Mouse (Mus musculus) limb, embryonic 13.5 days (tissue): Measurements from ENCODE around the gene Mfap1a. TPM values are rescaled to one million over a fixed set of nuclear protein-coding genes. Genes with fewer than 3 reads are reported as not detected.
"Not testable (repeated sequence)": the region's sequence is repeated elsewhere in the genome, so short reads cannot be mapped to it uniquely, and the experiment has no call there.

ENCODE experiments used
- ATAC-seq: fragments of 200-750 bp; cut with Nextera tagmentation; 2 replicates; pipeline ENCODE4 v1.8.0; 2017; ENCODE audit warnings: low read depth, moderate number of reproducible peaks, moderate TSS enrichment; ENCODE audit not compliant: low FRiP score
- H3K27ac ChIP-seq: fragments of 300-500 bp; sonication (generic); 2 replicates; pipeline ENCODE4 v1.5.1; 2015; ENCODE audit warnings: inconsistent platforms, mild to moderate bottlenecking, moderate library complexity
- H3K27me3 ChIP-seq: fragments of 300-500 bp; sonication (generic); 2 replicates; pipeline ENCODE4 v1.6.1; 2015; ENCODE audit warnings: mild to moderate bottlenecking, inconsistent platforms
- H3K36me3 ChIP-seq: fragments of 300-500 bp; sonication (generic); 2 replicates; pipeline ENCODE4 v1.6.1; 2015; ENCODE audit warnings: inconsistent platforms, mild to moderate bottlenecking, moderate library complexity
- H3K4me1 ChIP-seq: fragments of 300-500 bp; sonication (generic); 2 replicates; pipeline ENCODE4 v1.6.1; 2015; ENCODE audit warnings: inconsistent platforms
- H3K4me2 ChIP-seq: fragments of 300-500 bp; sonication (generic); replicated peaks from 2 replicates; pipeline ENCODE4 v1.6.1; 2015; ENCODE audit warnings: inconsistent platforms, mild to moderate bottlenecking, moderate library complexity
- H3K4me3 ChIP-seq: fragments of 300-500 bp; sonication (generic); 2 replicates; pipeline ENCODE4 v1.5.1; 2015; ENCODE audit warnings: moderate library complexity, mild to moderate bottlenecking, inconsistent platforms
- H3K9ac ChIP-seq: fragments of 300-500 bp; sonication (generic); 2 replicates; pipeline ENCODE4 v1.6.1; 2015; ENCODE audit warnings: mild to moderate bottlenecking, inconsistent platforms
- H3K9me3 ChIP-seq: fragments of 300-500 bp; sonication (generic); 2 replicates; pipeline ENCODE4 v1.6.1; 2016; ENCODE audit warnings: inconsistent platforms
- WGBS: fragments of 180-500 bp; shearing (Covaris S2); methylation state at CpG from one replicate; pipeline ENCODE4 v1.1.7; 2015; 5-methylcytosine and 5-hydroxymethylcytosine counted together
- polyA plus RNA-seq: library from polyadenylated mRNA; unstranded; fragments of >200 nt; fragmentation: Nextera tagmentation; extraction: Ambion mirVana; gene quantifications from 2 replicates; pipeline ENCODE4 v1.2.1, GENCODE M21; 2015

The Mfap1a gene
- polyA plus RNA-seq, 1 experiment from 2014 or later: 36.1 TPM

GRCm38 (mm10) chr2:121473301-121474179 is 32.9 kb downstream of the Mfap1a start, which contains the start of gene Mfap1b:
Gene Mfap1b (minus strand): TSS chr2:121474067.
- H3K27me3 ChIP-seq, H3K4me1 ChIP-seq, H3K9me3 ChIP-seq, H3K36me3 ChIP-seq, H3K27ac ChIP-seq: not testable (repeated sequence)
- ATAC-seq: peak; percentile 94
- peak within 1 kb of the TSS; percentile 63 for H3K4me3 ChIP-seq
- 6% methylated on average over 41 of the region's 41 CpGs for WGBS
- H3K4me2 ChIP-seq: peak within 1 kb of the TSS; percentile 73
- peak within 1 kb of the TSS; percentile 71 for H3K9ac ChIP-seq

DNA sequence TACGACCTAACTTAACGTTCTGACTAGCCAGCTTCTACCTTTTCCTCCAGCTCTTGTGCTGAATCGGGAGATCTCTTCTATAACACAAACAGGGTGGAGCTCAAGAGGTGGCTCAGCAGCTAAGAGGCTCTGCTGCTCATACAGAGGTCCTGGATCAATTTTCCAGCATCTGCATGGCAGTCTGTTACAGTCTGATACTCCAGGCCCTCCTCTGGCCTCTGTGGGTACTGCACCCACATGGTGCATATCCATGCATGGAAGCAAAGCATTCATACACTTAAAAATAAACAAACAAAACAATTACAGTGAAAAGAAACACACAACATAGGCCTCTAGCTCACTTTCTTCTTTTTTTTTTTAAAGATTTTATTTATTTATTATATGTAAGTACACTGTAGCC is 33.7 kb downstream of the Mfap1a start:
- H3K27ac ChIP-seq, H3K4me1 ChIP-seq, H3K9me3 ChIP-seq, H3K9ac ChIP-seq, ATAC-seq, H3K27me3 ChIP-seq: not testable (repeated sequence)
- H3K4me2 ChIP-seq: peak overlapping the region; percentile 73
- 96% methylated on average over 3 of the region's 3 CpGs for WGBS
- peak overlapping the region; percentile 63 for H3K4me3 ChIP-seq
- H3K36me3 ChIP-seq: peaks cover 11% of the 10 kb centered on the region; the same call in 1 of the 2 replicates

GRCm38 (mm10) chr2:121468982-121469381 is 37.5 kb downstream of the Mfap1a start:
- 72% methylated on average over 2 of the region's 6 CpGs for WGBS
- H3K27ac ChIP-seq, H3K9me3 ChIP-seq, H3K4me2 ChIP-seq, H3K27me3 ChIP-seq, H3K9ac ChIP-seq, ATAC-seq, H3K4me3 ChIP-seq, H3K4me1 ChIP-seq: not testable (repeated sequence)
- H3K36me3 ChIP-seq: peaks cover 11% of the 10 kb centered on the region; the same call in 1 of the 2 replicates

DNA sequence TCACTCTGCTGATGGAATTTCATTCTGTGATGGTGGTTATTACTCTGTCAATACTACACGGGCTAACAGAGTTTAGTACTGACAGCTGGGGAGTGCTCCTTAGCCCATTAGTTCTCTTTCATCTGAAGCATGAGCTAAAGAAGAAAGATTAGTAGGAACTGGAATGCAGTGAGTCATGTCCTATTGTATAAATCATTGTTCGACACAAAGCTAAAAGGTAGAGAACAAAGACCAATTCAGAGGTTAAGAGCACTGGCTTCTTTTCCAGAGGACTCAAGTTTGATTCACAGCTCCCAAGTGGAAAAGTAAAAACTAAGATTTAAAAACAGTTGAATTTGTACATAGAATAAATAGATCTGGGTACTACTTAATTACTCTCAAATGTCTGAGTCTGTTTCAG is 46.4 kb downstream of the Mfap1a start:
- no peak overlapping the region for H3K27ac ChIP-seq
- no peak for ATAC-seq
- peaks cover 11% of the 10 kb centered on the region for H3K4me1 ChIP-seq
- no peaks in the 10 kb centered on the region for H3K27me3 ChIP-seq
- H3K9me3 ChIP-seq: no peaks in the 10 kb centered on the region
- H3K4me3 ChIP-seq: no peak overlapping the region
- H3K9ac ChIP-seq: no peak overlapping the region
- H3K4me2 ChIP-seq: no peak overlapping the region
- WGBS: 76% methylated on average over 2 of the region's 2 CpGs
- peaks cover 30% of the 10 kb centered on the region for H3K36me3 ChIP-seq

- H3K4me3 ChIP-seq: peak within 1 kb of the TSS; percentile 76
- no peaks in the 10 kb centered on the region for H3K9me3 ChIP-seq
- H3K4me2 ChIP-seq: peak within 1 kb of the TSS; percentile 75
- H3K36me3 ChIP-seq: peaks cover 51% of the 10 kb centered on the region
- peak within 1 kb of the TSS; percentile 75; the same call in 1 of the 2 replicates for H3K27ac ChIP-seq
- peak; percentile 87 for ATAC-seq
- H3K27me3 ChIP-seq: no peaks in the 10 kb centered on the region
- H3K4me1 ChIP-seq: peaks cover 17% of the 10 kb centered on the region
- H3K9ac ChIP-seq: peak within 1 kb of the TSS; percentile 81
- 4% methylated on average over 41 of the region's 41 CpGs for WGBS
Measured at GRCm38 (mm10) chr2:121456692-121457642, 49.5 kb downstream of the Mfap1a start, which contains the start of gene Serinc4. Gene Serinc4 (minus strand): TSS chr2:121456781.

- no peak for ATAC-seq
- H3K9me3 ChIP-seq: no peaks in the 10 kb centered on the region
- H3K4me1 ChIP-seq: peaks cover 26% of the 10 kb centered on the region
- no peak overlapping the region for H3K4me3 ChIP-seq
- no peak overlapping the region for H3K27ac ChIP-seq
- peaks cover 51% of the 10 kb centered on the region for H3K36me3 ChIP-seq
- 71% methylated on average over 5 of the region's 5 CpGs for WGBS
- no peak overlapping the region for H3K4me2 ChIP-seq
- H3K9ac ChIP-seq: no peak overlapping the region
- no peaks in the 10 kb centered on the region for H3K27me3 ChIP-seq
Measured at GRCm38 (mm10) chr2:121455534-121455933, 50.9 kb downstream of the Mfap1a start.

DNA sequence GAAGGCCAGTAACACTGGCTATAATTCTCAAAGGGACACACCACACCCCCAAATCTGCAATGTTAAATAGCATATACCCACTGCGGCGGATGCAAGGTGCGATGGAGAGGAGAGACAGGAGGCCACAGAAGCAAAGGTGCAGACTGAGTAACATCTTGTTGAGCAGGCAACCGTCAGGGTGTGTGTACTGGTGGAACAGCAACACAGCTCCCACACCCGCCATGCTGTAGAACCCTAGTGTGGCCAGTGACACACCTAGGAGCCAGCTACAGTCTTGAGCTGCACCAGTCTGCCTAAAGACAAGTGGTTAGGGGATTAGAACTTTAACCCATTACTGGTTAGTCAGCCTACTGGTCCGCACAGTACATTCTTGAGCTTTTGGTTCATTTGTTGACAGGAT is 52.5 kb downstream of the Mfap1a start:
- Histone ChIP-seq H3K4me2 (no peak overlapping the region), H3K9ac (no peak overlapping the region), H3K4me3 (no peak overlapping the region), H3K9me3 (no peaks in the 10 kb centered on the region), H3K27ac (no peak overlapping the region), H3K27me3 (no peaks in the 10 kb centered on the region), H3K4me1 (peaks cover 29% of the 10 kb centered on the region), H3K36me3 (peaks cover 36% of the 10 kb centered on the region)
- WGBS: 85% methylated on average over 6 of the region's 6 CpGs
- ATAC-seq: no peak

DNA sequence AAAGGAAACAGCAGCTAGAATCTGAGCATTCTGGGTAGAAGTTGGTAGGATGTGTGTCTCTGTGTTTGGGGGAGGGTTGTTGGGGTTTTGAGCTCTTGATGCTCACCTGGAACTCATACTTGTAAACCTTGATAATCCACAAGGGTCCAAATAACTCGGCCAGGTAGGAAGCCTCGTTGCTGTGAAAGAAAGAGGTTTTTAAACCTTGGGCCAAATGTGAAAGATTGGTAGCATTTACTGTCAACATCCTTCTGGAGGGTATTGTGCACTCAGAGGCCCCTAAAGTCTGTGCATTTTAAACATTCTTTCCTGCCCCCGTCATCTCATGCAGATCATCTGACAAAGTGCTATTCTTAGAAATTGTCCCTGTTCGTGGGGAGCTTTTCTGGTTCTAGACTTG is 53.5 kb downstream of the Mfap1a start, which contains the start of gene Hypk:
Gene Hypk, plus strand, starts transcription at position 301 of the 400 bp plus-strand sequence.
- Histone ChIP-seq H3K27me3 (no peaks in the 10 kb centered on the region), H3K4me3 (no peak within 1 kb of the TSS), H3K4me2 (no peak within 1 kb of the TSS), H3K27ac (no peak within 1 kb of the TSS), H3K9me3 (no peaks in the 10 kb centered on the region), H3K9ac (no peak within 1 kb of the TSS), H3K36me3 (peaks cover 29% of the 10 kb centered on the region), H3K4me1 (peaks cover 30% of the 10 kb centered on the region)
- no peak for ATAC-seq
- 72% methylated on average over 4 of the region's 4 CpGs for WGBS

- no peak overlapping the region for H3K9ac ChIP-seq
- H3K4me1 ChIP-seq: peaks cover 29% of the 10 kb centered on the region
- peaks cover 29% of the 10 kb centered on the region for H3K36me3 ChIP-seq
- WGBS: 85% methylated on average over 4 of the region's 4 CpGs
- no peaks in the 10 kb centered on the region for H3K9me3 ChIP-seq
- no peak overlapping the region for H3K4me2 ChIP-seq
- H3K4me3 ChIP-seq: no peak overlapping the region
- ATAC-seq: no peak
- no peak overlapping the region for H3K27ac ChIP-seq
- H3K27me3 ChIP-seq: no peaks in the 10 kb centered on the region
Measured at GRCm38 (mm10) chr2:121452361-121452760, 54.1 kb downstream of the Mfap1a start.

GRCm38 (mm10) chr2:121450093-121450492 is 56.4 kb downstream of the Mfap1a start:
- H3K4me2 ChIP-seq: peak overlapping the region; percentile 74
- ATAC-seq: no peak
- H3K4me3 ChIP-seq: peak overlapping the region; percentile 99
- under 1% methylated on average over 7 of the region's 7 CpGs for WGBS
- H3K27ac ChIP-seq: peak overlapping the region; percentile 98; the same call in 1 of the 2 replicates
- H3K4me1 ChIP-seq: peaks cover 23% of the 10 kb centered on the region
- no peaks in the 10 kb centered on the region for H3K27me3 ChIP-seq
- H3K36me3 ChIP-seq: peaks cover 29% of the 10 kb centered on the region
- peak overlapping the region; percentile 99 for H3K9ac ChIP-seq
- H3K9me3 ChIP-seq: no peaks in the 10 kb centered on the region

DNA sequence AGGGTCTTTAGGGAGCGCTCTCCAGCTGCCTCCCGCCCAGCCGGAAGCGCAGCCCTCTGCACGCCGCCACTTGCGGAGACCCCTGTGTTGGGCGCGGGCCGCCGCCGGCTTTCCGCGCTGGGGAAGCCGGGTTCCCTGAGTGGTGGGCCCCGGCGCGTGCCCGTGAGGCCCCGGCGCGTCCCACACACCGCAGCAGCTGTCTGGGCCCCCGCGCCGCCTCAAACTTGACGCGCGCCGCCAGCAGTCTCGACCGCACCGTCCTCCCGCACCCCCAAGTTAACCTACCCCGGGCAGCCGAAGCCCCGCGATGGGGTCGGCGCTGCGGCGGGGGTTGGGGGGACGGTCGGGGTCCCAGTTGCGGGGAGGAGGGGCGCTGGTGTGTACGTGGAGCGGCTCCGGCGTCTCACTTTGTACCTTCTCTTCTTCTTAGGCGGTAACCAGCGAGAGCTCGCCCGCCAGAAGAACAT is 56.9 kb downstream of the Mfap1a start:
- Histone ChIP-seq H3K4me2 (peak overlapping the region; percentile 74), H3K27ac (peak overlapping the region; percentile 98), H3K4me3 (peak overlapping the region; percentile 99), H3K4me1 (peaks cover 23% of the 10 kb centered on the region), H3K9me3 (no peaks in the 10 kb centered on the region), H3K27me3 (no peaks in the 10 kb centered on the region), H3K9ac (peak overlapping the region; percentile 99), H3K36me3 (peaks cover 29% of the 10 kb centered on the region)
- under 1% methylated on average over 54 of the region's 54 CpGs for WGBS
- peak; percentile 54 for ATAC-seq
